Mouse (Mus musculus): ENCODE results near the gene Fubp3.

DNA sequence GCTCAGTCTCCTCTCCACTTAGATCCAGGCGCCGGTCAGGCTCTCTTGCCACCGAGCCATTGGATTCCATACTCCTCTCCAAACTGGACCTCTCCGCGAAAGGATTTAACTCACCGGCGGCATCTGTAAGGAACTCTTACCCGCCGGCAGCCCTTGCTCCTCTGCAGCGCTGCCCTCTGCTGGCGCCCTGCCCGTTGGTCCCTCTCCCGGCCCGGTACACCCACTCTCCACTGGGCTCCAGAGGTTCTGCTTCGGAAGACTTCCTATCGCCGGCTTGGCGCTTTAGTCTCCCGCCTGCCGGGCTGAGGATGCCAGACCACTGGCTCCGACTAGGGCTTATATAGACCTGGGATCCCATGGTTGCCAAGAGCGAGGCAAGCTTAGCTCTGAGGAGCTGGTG lies 65.4 kb downstream of the Fubp3 start:
- TF ChIP-seq CTCF (IDR thresholded peaks at IDR 0.05; ENCODE audit: control insufficient read depth, insufficient read depth, low read length), result no peak; the same call in 1 of the 2 replicates
- TF ChIP-seq POLR2A (IDR thresholded peaks at IDR 0.05; ENCODE audit: borderline replicate concordance, control insufficient read depth, low read depth, low read length), result no peak

All from bone marrow, adult 2 months (tissue).